Mouse (Mus musculus) hindbrain, embryonic 12.5 days (tissue): ENCODE results near the gene Coa4. TPM values are rescaled to one million over a fixed set of nuclear protein-coding genes. Genes with fewer than 3 reads are reported as not detected.

Experiments
- ATAC-seq: fragments of 200-750 bp; cut with Nextera tagmentation; 2 replicates; pipeline ENCODE4 v1.8.0; 2017; ENCODE audit warnings: moderate TSS enrichment; ENCODE audit not compliant: low FRiP score
- H3K27ac ChIP-seq: fragments of 300-500 bp; sonication (generic); 2 replicates; pipeline ENCODE4 v1.5.1; 2016; ENCODE audit warnings: mild to moderate bottlenecking
- H3K27me3 ChIP-seq: fragments of 300-500 bp; sonication (generic); 2 replicates; pipeline ENCODE4 v1.6.1; 2016; ENCODE audit warnings: mild to moderate bottlenecking
- H3K36me3 ChIP-seq: fragments of 300-500 bp; sonication (generic); 2 replicates; pipeline ENCODE4 v1.6.1; 2016; ENCODE audit warnings: mild to moderate bottlenecking
- H3K4me1 ChIP-seq: fragments of 300-500 bp; sonication (generic); 2 replicates; pipeline ENCODE4 v1.6.1; 2016
- H3K4me2 ChIP-seq: fragments of 300-500 bp; sonication (generic); replicated peaks from 2 replicates; pipeline ENCODE4 v1.6.1; 2016; ENCODE audit warnings: mild to moderate bottlenecking
- H3K4me3 ChIP-seq: fragments of 300-500 bp; sonication (generic); 2 replicates; pipeline ENCODE4 v1.5.1; 2016; ENCODE audit warnings: mild to moderate bottlenecking
- H3K9ac ChIP-seq: fragments of 300-500 bp; sonication (generic); 2 replicates; pipeline ENCODE4 v1.6.1; 2016; ENCODE audit warnings: mild to moderate bottlenecking, moderate library complexity
- H3K9me3 ChIP-seq: fragments of 300-500 bp; sonication (generic); replicated peaks from 2 replicates; pipeline ENCODE4 v1.6.1; 2016; ENCODE audit warnings: mild to moderate bottlenecking
- WGBS: fragments of 180-500 bp; shearing (Covaris S2); methylation state at CpG from one replicate; pipeline ENCODE4 v1.1.7; 2016; 5-methylcytosine and 5-hydroxymethylcytosine counted together
- polyA plus RNA-seq: library from polyadenylated mRNA; unstranded; fragments of >200 nt; fragmentation: Nextera tagmentation; extraction: Ambion mirVana; gene quantifications from 2 replicates; pipeline ENCODE4 v1.2.1, GENCODE M21; 2016

Gene Coa4
- polyA plus RNA-seq = 13.4 and 15.6 TPM in 2 replicates

GRCm38 (mm10) chr7:100536804-100537518 is at the start of gene Coa4:
Gene Coa4 (plus strand): TSS chr7:100537071.
- WGBS = under 1% methylated on average over 33 of the region's 33 CpGs
- ATAC-seq = peak; percentile 99

GRCm38 (mm10) chr7:100487301-100487700 is 49.6 kb upstream of the Coa4 start:
- H3K4me1 ChIP-seq = peaks cover 5% of the 10 kb centered on the region
- no peak overlapping the region for H3K4me3 ChIP-seq
- no peaks in the 10 kb centered on the region for H3K9me3 ChIP-seq
- no peaks in the 10 kb centered on the region for H3K36me3 ChIP-seq
- no peak overlapping the region for H3K27ac ChIP-seq
- H3K9ac ChIP-seq = no peak overlapping the region
- WGBS = 78% methylated on average over 2 of the region's 2 CpGs
- no peaks in the 10 kb centered on the region for H3K27me3 ChIP-seq
- no peak for ATAC-seq
- H3K4me2 ChIP-seq = no peak overlapping the region

More at GRCm38 (mm10) chr7:100536804-100537518, at the start of gene Coa4:
- Histone ChIP-seq H3K27me3 (no peaks in the 10 kb centered on the region), H3K27ac (peak within 1 kb of the TSS; percentile 90), H3K4me3 (peak within 1 kb of the TSS; percentile 76), H3K9ac (peak within 1 kb of the TSS; percentile 78), H3K9me3 (no peaks in the 10 kb centered on the region), H3K4me1 (peaks cover 11% of the 10 kb centered on the region), H3K4me2 (peak within 1 kb of the TSS; percentile 70), H3K36me3 (peaks cover 19% of the 10 kb centered on the region)

- peak; percentile 42; the same call in 1 of the 2 replicates for ATAC-seq
- H3K4me3 ChIP-seq = no peak overlapping the region
- peak overlapping the region; percentile 46 for H3K27ac ChIP-seq
- H3K36me3 ChIP-seq = no peaks in the 10 kb centered on the region
- H3K4me1 ChIP-seq = peaks cover 18% of the 10 kb centered on the region
- no peaks in the 10 kb centered on the region for H3K9me3 ChIP-seq
- H3K27me3 ChIP-seq = peaks cover 4% of the 10 kb centered on the region
- no peak overlapping the region for H3K4me2 ChIP-seq
- WGBS = 48% methylated on average over 10 of the region's 10 CpGs
- H3K9ac ChIP-seq = no peak overlapping the region
Observed at GRCm38 (mm10) chr7:100488474-100489048, 48.3 kb upstream of the Coa4 start.

- WGBS = 3% methylated on average over 36 of the region's 36 CpGs
- Histone ChIP-seq H3K4me1 (peaks cover 45% of the 10 kb centered on the region), H3K9me3 (no peaks in the 10 kb centered on the region), H3K27ac (no peak overlapping the region), H3K36me3 (0 out of 2 replicates have a peak, but pooled peaks cover 4% of the 10 kb centered on the region), H3K4me2 (peak overlapping the region; percentile 84), H3K9ac (peak overlapping the region; percentile 50), H3K4me3 (peak overlapping the region; percentile 42), H3K27me3 (peaks cover 4% of the 10 kb centered on the region)
- ATAC-seq = peak; percentile 23; the same call in 1 of the 2 replicates
Observed at GRCm38 (mm10) chr7:100492391-100493116, 44.3 kb upstream of the Coa4 start.

GRCm38 (mm10) chr7:100493117-100493483 is 43.8 kb upstream of the Coa4 start, which contains the start of gene Ucp2:
Gene Ucp2 (plus strand): TSS chr7:100493337.
- H3K4me1 ChIP-seq = peaks cover 45% of the 10 kb centered on the region
- peaks cover 4% of the 10 kb centered on the region for H3K27me3 ChIP-seq
- WGBS = under 1% methylated on average over 27 of the region's 27 CpGs
- H3K9me3 ChIP-seq = no peaks in the 10 kb centered on the region
- H3K36me3 ChIP-seq = peaks cover 9% of the 10 kb centered on the region; the same call in 1 of the 2 replicates
- peak within 1 kb of the TSS; percentile 84 for H3K4me2 ChIP-seq
- H3K27ac ChIP-seq = peak within 1 kb of the TSS; percentile 26
- H3K4me3 ChIP-seq = peak within 1 kb of the TSS; percentile 42
- ATAC-seq = peak; percentile 38
- H3K9ac ChIP-seq = peak within 1 kb of the TSS; percentile 50

- H3K27ac ChIP-seq = peak overlapping the region; percentile 26
- H3K27me3 ChIP-seq = peaks cover 4% of the 10 kb centered on the region
- ATAC-seq = 0 out of 2 replicates have a peak, but pooled peaks have one; percentile 12
- WGBS = 38% methylated on average over 19 of the region's 19 CpGs
- H3K4me1 ChIP-seq = peaks cover 40% of the 10 kb centered on the region
- H3K4me3 ChIP-seq = peak overlapping the region; percentile 42
- no peaks in the 10 kb centered on the region for H3K9me3 ChIP-seq
- H3K4me2 ChIP-seq = peak overlapping the region; percentile 84
- peak overlapping the region; percentile 50; the same call in 1 of the 2 replicates for H3K9ac ChIP-seq
- H3K36me3 ChIP-seq = peaks cover 11% of the 10 kb centered on the region; the same call in 1 of the 2 replicates
Observed at GRCm38 (mm10) chr7:100493484-100494414, 43.1 kb upstream of the Coa4 start.

- peaks cover 40% of the 10 kb centered on the region for H3K4me1 ChIP-seq
- peak overlapping the region; percentile 8; the same call in 1 of the 2 replicates for H3K27ac ChIP-seq
- H3K27me3 ChIP-seq = peaks cover 4% of the 10 kb centered on the region
- H3K4me3 ChIP-seq = peak overlapping the region; percentile 42
- no peak for ATAC-seq
- H3K36me3 ChIP-seq = peaks cover 15% of the 10 kb centered on the region; the same call in 1 of the 2 replicates
- 90% methylated on average over 7 of the region's 7 CpGs for WGBS
- H3K4me2 ChIP-seq = peak overlapping the region; percentile 84
- H3K9me3 ChIP-seq = no peaks in the 10 kb centered on the region
- H3K9ac ChIP-seq = no peak overlapping the region; the same call in 1 of the 2 replicates
Observed at GRCm38 (mm10) chr7:100494415-100494831, 42.4 kb upstream of the Coa4 start.

- Histone ChIP-seq H3K27me3 (peaks cover 4% of the 10 kb centered on the region), H3K4me1 (peaks cover 40% of the 10 kb centered on the region), H3K4me3 (peak overlapping the region; percentile 11), H3K4me2 (peak overlapping the region; percentile 84), H3K27ac (peak overlapping the region; percentile 76), H3K9me3 (no peaks in the 10 kb centered on the region), H3K9ac (no peak overlapping the region), H3K36me3 (peaks cover 15% of the 10 kb centered on the region; the same call in 1 of the 2 replicates)
- no peak for ATAC-seq
- 48% methylated on average over 8 of the region's 8 CpGs for WGBS
Observed at GRCm38 (mm10) chr7:100495042-100495441, 41.8 kb upstream of the Coa4 start.

GRCm38 (mm10) chr7:100495581-100496251 is 41.2 kb upstream of the Coa4 start:
- peak; percentile 66 for ATAC-seq
- no peaks in the 10 kb centered on the region for H3K9me3 ChIP-seq
- peaks cover 15% of the 10 kb centered on the region; the same call in 1 of the 2 replicates for H3K36me3 ChIP-seq
- peak overlapping the region; percentile 84 for H3K4me2 ChIP-seq
- WGBS = 42% methylated on average over 11 of the region's 11 CpGs
- peak overlapping the region; percentile 33; the same call in 1 of the 2 replicates for H3K9ac ChIP-seq
- peak overlapping the region; percentile 76 for H3K27ac ChIP-seq
- peak overlapping the region; percentile 11; the same call in 1 of the 2 replicates for H3K4me3 ChIP-seq
- peaks cover 40% of the 10 kb centered on the region for H3K4me1 ChIP-seq
- H3K27me3 ChIP-seq = peaks cover 4% of the 10 kb centered on the region

- no peak overlapping the region for H3K9ac ChIP-seq
- H3K4me1 ChIP-seq = peaks cover 40% of the 10 kb centered on the region
- 89% methylated on average over 6 of the region's 6 CpGs for WGBS
- no peak overlapping the region for H3K4me3 ChIP-seq
- peaks cover 15% of the 10 kb centered on the region; the same call in 1 of the 2 replicates for H3K36me3 ChIP-seq
- H3K27ac ChIP-seq = peak overlapping the region; percentile 76
- no peaks in the 10 kb centered on the region for H3K9me3 ChIP-seq
- no peak for ATAC-seq
- no peak overlapping the region; the same call in 1 of the 2 replicates for H3K4me2 ChIP-seq
- peaks cover 4% of the 10 kb centered on the region for H3K27me3 ChIP-seq
Observed at GRCm38 (mm10) chr7:100496371-100496770, 40.5 kb upstream of the Coa4 start.
